Mouse (Mus musculus): Measurements from ENCODE around the gene 1700018G05Rik. TPM values are rescaled to one million over a fixed set of nuclear protein-coding genes. Genes with fewer than 3 reads are reported as not detected.
A peak's percentile ranks its signal among the peaks of the same experiment; 100 is the strongest.

The 1700018G05Rik gene
- polyA plus RNA-seq, 1 experiment from 2014 or later: not detected

- H3K4me1 ChIP-seq (replicated peaks; ENCODE audit: control insufficient read depth, insufficient read depth, low read length): no peaks in the 10 kb centered on the region
- no peaks in the 10 kb centered on the region for H3K36me3 ChIP-seq (replicated peaks; ENCODE audit: control insufficient read depth, insufficient read depth)
- H3K27me3 ChIP-seq (ENCODE audit: control insufficient read depth, insufficient read depth, low read length): peaks cover 6% of the 10 kb centered on the region; the same call in 1 of the 2 replicates
- H3K4me2 ChIP-seq (replicated peaks): no peak overlapping the region
- DNase-seq (ENCODE audit: low spot score) (peak; percentile 63), ATAC-seq (ENCODE audit: low FRiP score) (no peak)
- H3K27ac ChIP-seq: no peak overlapping the region
- 44% methylated on average over 4 of the region's 4 CpGs for WGBS
- no peak overlapping the region for H3K9ac ChIP-seq
- no peak overlapping the region for H3K4me3 ChIP-seq (replicated peaks; ENCODE audit: low read length)
- no peaks in the 10 kb centered on the region for H3K9me3 ChIP-seq (ENCODE audit: control insufficient read depth, low read length)
Measured at GRCm38 (mm10) chrX:102958917-102959316, 30.7 kb downstream of the 1700018G05Rik start.

GRCm38 (mm10) chrX:102960581-102960980 is 32.4 kb downstream of the 1700018G05Rik start:
- no peak overlapping the region for H3K4me2 ChIP-seq (replicated peaks)
- 66% methylated on average over 2 of the region's 2 CpGs for WGBS
- peaks cover 6% of the 10 kb centered on the region; the same call in 1 of the 2 replicates for H3K27me3 ChIP-seq (ENCODE audit: control insufficient read depth, insufficient read depth, low read length)
- H3K9ac ChIP-seq: no peak overlapping the region
- H3K4me1 ChIP-seq (replicated peaks; ENCODE audit: control insufficient read depth, insufficient read depth, low read length): no peaks in the 10 kb centered on the region
- no peaks in the 10 kb centered on the region for H3K9me3 ChIP-seq (ENCODE audit: control insufficient read depth, low read length)
- DNase-seq (ENCODE audit: low spot score): no peak
- H3K36me3 ChIP-seq (replicated peaks; ENCODE audit: control insufficient read depth, insufficient read depth): no peaks in the 10 kb centered on the region
- no peak for ATAC-seq (ENCODE audit: low FRiP score)
- no peak overlapping the region for H3K27ac ChIP-seq
- H3K4me3 ChIP-seq (replicated peaks; ENCODE audit: low read length): no peak overlapping the region

Other genes starting within 250 kb of the 1700018G05Rik start
- gene Gm3880, start 241.4 kb upstream of the 1700018G05Rik start, polyA plus RNA-seq (2014; fragmentation: Nextera tagmentation; extraction: Ambion mirVana): not detected in 2 replicates
- gene Gm9112, start 220.7 kb upstream of the 1700018G05Rik start, polyA plus RNA-seq (2014; fragmentation: Nextera tagmentation; extraction: Ambion mirVana): not detected in 2 replicates
- not detected in 2 replicates for gene Dmrtc1b, start 220.5 kb upstream of the 1700018G05Rik start, polyA plus RNA-seq (2014; fragmentation: Nextera tagmentation; extraction: Ambion mirVana)
- gene Dmrtc1c1, start 125.4 kb upstream of the 1700018G05Rik start, polyA plus RNA-seq (2014; fragmentation: Nextera tagmentation; extraction: Ambion mirVana): not detected in 2 replicates
- gene Dmrtc1c2, start 73.8 kb upstream of the 1700018G05Rik start, polyA plus RNA-seq (2014; fragmentation: Nextera tagmentation; extraction: Ambion mirVana): not detected in 2 replicates
- not detected in 2 replicates for gene 1700031F05Rik, start 60.4 kb upstream of the 1700018G05Rik start, polyA plus RNA-seq (2014; fragmentation: Nextera tagmentation; extraction: Ambion mirVana)
- 1.4 and 2.4 TPM in 2 replicates for gene Dmrtc1a, start 19.7 kb upstream of the 1700018G05Rik start, polyA plus RNA-seq (2014; fragmentation: Nextera tagmentation; extraction: Ambion mirVana)
- not detected in 2 replicates for gene 1700011M02Rik, start 19.5 kb upstream of the 1700018G05Rik start, polyA plus RNA-seq (2014; fragmentation: Nextera tagmentation; extraction: Ambion mirVana)

Data from hindbrain, embryonic 14.5 days (tissue).